Mouse (Mus musculus) urinary bladder, adult 18-20 months (tissue): Measurements from ENCODE around the gene 1700030K09Rik.

Source experiments
- DNase-seq, 2 experiments: peaks; one replicate each; pipeline ENCODE4 v3.0.0; 2022; ENCODE audit warnings: low spot score in 2 of 2, mixed read lengths in 2 of 2

The 1700030K09Rik gene

DNA sequence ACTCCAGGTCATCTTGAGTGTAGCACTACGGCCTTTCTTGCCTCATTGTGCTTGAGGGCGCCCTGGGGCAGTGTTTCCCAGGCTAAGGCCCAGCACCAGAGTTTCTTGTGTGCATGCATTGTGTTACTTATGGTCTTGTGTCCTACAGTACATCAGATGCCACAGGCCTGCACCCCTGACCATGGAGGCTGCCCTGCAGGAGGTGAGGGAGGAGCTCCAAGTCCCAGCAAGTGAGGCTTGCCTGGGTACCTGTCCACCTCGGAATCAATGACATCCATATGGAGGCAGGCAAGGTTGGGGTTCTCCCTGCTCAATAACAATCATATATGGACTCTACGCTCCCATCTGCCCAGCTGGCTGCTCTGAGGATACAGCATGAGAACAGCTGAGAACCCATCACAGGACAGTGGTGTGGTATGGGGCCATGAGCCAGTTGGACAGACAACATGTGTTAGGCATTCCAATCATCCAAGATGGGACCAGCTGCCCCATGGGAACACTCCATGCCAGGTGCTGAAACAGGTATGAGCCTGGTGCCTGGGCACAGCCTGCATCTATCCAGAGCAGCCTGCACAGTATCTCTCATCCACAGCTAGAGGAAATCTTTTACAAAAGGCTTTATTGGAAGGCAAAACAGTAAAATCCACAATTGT, 16.3 kb downstream of the 1700030K09Rik start:
- DNase-seq: no peak

DNA sequence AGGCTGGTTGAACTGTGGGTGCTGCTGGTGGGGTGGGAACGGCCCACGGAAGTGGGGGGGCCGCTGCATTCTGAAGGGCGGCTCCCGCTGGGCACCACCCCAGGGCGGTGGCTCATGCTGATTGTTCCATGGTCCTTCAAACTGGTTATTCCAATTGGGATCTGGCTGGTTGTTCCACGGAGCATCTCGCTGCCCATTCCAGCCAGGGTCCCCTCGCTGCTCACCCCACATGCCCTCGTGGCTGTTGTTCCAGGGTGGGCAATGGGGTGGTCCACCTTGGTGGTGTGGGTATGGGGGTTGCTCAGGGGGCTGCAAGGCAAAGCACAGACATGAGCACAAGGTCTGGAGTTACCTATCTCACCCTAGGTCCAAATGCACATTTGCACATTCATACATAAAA, 20.5 kb downstream of the 1700030K09Rik start:
- no peak for DNase-seq

DNA sequence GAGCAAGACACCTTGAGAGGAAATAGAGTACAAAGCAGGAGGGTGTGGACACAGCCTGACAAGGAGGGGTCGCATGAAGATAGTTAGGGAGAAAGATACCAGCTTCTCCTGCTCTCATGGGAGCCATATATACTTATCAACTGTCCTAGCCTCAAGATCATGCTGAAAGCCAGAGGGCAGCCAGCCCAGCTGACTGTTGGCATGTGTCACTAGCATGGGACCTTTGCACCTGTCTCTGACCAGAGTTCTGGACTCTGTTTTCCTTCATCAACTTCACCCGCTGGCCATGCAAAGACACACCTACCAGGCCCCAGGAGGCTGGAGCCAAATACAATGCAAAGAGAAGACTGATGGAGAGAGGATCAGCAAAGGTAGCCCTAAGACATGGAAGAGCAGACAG, 25.6 kb downstream of the 1700030K09Rik start:
- DNase-seq: no peak

DNA sequence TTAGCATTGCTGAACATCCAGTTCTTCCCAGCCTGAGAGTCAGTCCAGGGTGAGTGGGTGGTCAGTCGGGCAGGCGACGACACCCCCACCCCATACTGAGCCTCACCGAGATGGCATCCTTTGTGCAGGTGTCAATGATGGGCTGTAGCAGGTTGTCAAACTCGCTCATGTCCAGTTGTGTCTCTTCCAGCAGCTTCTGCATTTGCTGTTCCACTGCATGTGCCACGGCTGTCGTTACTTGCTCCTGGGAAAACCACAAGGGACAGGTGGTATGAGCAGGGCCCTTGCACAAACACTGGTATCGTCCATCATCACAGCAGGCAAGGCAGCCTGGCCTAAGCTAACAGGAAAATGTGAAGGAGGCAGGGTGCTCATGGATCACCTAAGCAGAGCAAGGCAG, 26.3 kb downstream of the 1700030K09Rik start:
- no peak for DNase-seq

DNA sequence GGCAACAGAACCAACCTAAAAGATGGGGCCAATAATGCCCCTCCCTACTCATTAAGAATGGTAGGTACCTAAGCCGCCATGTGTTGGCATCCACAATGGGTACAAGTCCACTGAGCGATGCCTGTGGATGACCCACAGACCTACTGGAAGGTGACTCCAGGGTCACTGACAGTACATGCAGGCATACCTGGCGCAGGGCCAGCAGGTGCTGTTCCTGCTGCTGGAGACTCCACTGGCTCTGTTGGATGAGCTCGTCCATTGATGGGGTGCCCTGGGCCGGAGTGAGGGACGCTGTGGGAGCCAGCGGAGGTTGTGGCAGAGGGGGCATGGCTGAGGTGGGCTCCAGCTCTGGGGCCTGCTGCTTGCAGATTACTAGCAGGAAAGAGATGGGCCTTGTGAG, 27.0 kb downstream of the 1700030K09Rik start:
- DNase-seq: no peak

DNA sequence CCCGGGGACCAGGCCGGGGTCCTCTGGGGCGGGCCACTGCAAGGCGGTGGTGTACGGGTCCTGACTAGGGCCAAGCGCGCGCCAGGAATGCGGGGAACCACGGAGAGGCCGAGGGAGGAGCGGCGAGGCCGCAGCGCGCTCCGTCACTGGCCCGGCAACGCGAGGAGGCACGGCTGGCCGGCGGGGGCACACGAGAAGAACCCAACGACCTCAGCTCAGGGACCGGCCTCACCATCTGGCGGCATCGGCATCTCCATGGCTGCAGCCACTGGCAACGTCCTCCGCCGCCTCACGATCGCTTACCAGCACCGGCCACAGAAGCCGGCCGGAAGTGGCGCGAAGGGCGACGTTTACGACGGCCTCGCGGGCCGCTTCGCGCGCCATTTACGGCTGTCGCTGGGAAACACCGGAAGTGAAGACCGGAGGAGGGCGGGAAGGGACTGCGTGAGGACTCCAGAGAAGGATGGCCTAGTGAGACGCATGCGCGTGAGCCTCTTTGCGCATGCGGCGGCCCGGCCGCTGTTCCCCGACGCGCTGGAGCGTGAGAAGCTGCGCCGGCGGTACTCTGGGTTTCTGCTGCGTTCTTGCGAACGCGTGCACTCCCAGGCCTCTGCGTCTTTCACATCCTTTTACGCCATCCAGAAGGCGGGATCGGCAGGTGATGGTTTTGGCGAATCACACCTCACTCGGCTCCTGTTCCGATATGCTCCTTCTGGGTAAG, 31.3 kb downstream of the 1700030K09Rik start, which contains the start of gene Cherp:
Gene Cherp, minus strand, starts transcription at position 401 of the 721 bp plus-strand sequence.
- DNase-seq: peak; percentile 93 to 96

DNA sequence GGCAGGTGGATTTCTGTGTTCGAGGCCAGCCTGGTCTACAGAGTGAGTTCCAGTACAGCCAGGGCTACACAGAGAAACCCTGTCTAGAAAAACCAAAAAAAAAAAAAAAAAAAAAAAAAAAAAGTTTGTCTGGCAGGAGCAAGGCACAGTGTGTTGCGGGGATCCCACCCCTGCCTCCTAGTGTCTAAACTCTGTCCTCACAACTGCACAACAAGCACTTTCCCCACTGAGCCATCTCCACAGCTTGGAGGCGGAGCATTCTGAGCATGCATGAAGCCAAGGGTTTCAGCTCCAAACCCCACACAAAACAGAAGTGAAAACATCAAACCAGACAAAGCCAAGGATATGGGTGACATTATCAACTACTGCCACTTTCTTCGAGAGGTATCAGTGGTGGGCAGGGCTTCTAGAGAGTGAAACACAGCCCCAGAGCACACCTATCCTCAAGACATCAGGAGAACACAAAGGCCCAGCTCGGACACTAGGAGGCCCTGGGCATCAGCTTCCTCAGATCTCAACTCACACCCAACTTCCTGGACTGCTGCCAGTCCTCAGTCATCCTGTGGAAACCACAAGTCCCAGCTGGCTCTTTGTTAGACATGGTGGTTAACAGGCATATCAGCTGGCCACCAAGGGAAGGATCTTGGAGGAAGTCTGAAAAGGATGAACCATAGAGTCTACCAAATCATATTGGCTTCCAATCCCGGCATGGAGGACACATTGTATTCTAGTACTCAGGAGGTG, 41.9 kb downstream of the 1700030K09Rik start:
- DNase-seq: no peak

DNA sequence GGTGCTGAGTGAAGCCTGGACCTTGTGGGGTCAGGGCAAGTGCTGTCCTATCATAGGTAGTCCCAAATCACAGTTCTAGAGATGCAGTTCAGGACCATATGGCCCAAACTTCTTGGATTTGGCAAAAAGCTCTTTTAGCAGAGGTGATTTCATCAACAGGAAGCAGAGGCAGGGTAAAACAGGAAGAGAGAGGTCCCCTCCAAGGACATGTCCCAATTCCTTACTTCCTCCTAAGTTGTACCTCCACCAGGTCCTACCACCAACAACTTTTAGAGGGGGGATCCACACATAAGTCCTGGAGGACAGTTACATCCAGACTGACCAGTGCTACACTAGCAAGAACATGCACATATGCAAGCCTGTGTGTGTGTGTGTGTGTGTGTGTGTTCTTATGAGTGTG, 43.3 kb downstream of the 1700030K09Rik start:
- no peak for DNase-seq

DNA sequence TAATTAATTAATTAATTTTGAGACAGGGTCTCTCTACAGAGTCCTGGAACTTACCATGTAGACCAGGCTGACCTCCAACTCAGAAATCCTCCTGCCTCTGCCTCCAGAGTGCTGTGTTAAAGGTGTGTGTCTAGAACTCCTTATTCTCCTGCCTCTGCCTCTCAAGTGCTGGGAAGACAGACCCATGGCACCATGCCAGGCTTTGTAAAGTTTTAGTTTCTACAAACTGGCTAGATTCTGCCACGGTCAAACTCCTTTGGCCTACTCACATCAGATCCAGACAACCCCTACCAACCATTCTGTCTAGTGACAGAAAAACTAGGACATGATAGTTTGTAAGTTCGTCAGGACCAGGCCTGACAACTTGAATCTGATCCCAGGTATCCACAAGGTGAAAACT, 47.3 kb downstream of the 1700030K09Rik start:
- no peak for DNase-seq

DNA sequence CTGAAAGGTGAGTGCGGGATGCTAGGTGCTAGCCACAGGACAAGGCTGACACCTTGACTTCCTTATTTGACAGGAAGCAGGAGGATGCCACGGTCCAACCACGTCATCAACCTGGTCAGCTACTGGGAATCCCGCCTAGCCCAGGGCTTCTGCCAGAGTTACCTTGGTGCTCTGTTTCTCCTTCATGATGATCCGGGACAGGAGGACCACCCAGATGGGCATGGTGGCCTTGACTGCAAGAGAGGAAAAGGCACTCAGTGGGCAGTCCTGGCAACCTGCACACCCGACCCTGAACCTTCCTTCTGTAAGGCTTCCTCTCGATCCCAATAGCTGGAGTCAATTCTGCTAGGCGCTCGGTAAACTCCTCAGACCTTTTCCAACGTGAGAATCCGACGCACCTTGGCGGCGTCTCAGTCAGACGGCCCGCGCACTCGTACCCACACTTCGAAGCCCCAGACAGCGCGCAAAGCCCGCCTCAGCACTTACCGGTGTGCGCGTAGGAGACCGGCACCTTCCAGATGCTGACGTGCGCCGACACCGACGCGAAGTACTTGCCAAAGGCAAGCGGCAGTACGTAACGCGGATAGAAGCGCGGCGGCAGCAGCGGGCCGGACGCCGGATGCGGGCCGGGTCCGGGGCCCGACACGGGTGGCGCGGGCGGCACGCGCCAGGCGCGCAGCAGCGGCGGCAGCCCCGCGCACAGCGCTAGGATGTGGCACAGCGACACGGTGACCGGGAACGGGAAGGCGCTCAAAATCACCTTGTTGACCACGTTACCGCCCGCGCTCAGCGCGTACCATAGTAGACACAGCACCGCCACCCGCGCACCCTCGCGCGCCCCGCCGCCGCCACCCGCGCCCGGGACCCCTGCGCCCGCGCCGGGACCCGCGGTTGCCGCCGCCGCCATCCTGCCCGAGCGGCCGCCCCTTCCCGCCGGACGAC, 48.3 kb downstream of the 1700030K09Rik start, which contains the start of gene Slc35e1:
Gene Slc35e1, minus strand, starts transcription at position 935 of the 942 bp plus-strand sequence.
- peak; percentile 16 to 28 for DNase-seq

DNA sequence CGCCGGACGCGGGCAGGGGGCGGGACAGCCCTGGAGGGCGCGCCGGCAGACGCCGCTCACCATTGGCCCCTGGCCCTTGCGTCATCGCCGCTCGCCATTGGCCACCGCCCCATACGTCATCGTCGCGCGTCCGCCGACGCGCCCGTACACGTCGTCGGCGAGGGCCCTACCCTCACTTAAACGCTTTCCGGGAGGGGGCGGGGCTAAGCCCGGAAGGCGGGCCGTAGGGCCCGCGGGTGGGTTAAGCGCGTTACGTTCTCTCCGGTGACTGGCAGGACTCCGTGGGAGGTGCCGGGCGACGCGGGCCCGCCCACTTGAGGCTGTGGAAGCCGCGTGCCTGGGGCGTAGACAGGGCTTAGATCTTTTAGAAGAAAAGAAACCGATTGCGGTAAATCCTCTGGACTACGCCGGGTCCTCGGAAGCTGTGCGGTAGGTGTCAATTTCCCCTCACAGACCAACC, 49.0 kb downstream of the 1700030K09Rik start:
- DNase-seq: peak; percentile 99 to 100

DNA sequence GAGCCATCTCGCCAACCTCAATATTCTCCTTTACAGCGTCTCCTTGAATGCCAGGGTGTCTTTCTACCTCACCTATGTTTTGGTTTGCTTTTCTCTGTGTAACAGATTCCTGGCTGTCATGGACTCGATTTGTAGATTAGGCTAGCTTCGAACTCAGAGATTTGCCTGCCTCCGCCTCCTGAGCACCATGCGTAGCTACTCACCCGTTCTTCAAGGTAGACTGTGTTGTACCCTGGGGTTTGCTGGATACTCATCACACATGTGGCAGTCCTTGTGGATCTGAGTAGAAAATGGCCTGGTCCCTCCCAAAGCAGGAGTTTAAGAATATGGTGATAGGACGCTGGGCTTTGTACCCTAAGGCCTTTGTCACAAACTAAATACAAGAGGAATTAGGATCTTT, 49.7 kb downstream of the 1700030K09Rik start:
- no peak for DNase-seq

DNA sequence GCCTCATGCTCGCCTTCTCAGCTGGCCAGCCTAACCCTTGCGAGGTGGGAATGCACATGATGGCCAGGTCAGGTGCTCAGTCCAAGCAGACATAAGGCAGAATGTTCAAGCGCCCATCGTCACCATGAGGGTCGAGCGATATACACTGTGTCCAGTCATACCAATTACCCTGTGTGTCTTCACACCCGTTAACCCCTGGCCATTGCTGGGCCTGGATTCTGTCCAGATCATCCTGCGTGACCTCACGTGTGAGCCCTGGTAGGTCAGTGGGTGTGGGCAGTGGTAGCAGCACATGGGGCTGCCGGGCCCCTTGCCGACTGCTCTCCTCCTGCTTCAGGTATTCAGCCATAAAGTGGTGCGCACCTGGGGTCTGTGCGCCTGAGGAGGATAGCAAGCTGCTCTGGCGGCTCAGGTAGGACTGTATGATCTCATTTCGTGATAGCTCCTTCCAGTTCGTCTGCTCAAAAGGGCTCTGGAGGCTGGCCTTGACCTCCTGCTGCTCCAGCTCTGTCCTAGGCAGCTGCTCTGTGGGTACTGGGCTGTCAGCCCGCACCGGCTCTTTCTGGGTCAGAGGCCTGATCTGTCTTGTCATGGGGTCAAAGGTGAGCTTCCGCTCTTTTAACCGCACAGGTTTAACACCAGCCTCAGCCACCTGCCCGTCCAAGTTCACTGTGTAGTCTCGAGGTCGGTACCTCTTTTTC, 51.9 kb downstream of the 1700030K09Rik start:
- no peak for DNase-seq

DNA sequence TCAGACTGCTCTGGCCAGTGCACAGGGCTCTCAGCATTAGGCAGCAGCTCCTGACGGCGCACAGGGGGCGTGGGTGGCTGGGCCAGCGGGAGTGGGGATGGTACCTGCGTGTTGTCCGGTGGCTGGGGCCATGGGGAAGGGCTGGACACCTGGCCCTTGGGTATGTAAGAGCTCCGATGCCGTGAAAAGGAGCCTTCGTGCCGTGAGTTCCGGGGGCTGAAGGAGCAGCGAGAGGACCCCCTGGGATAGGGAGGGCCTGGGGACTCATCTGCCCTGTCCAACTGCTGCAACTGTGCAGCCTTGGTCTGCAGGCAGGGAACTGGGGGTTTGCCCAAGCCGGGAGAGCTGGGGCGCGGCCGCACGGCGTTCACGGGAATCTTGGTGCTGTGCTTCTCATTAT, 52.5 kb downstream of the 1700030K09Rik start:
- DNase-seq: no peak

DNA sequence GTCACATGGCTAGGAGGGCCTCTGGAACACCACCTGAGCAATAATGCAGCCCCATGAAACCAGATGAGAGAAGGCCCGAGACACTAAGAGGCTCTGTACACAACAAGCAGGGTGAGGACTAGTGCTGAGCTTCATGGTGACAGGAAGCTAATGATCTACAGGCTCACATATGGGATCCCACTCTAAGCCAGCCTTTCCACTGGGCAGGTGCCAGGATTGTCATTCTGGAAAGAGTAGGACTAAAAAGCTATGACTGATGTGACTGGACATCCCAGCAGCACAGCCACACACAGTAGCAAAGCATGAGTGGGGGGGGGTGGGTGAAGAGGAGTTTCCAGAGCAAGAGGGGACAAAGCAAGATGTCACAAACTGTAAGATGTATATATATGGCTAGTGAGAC, 54.2 kb downstream of the 1700030K09Rik start:
- no peak for DNase-seq

DNA sequence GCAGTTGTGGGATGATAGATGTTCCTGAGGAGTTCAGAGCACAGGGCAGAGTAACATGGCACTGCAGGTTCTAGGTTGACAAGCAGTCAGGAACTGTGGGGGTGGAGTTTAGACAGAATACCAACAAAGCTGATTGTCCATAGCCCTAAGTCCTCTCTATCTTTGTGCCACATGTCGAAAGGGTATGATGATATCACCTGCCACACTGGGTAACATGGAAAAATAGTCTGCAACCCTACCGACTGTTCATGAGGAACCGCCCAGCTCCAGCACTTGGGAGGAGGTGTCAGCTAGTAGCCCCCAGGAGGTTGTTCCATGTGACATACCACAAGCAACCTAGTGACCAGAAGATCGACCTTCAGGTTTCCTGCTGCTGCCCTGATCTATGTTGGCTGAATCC, 54.8 kb downstream of the 1700030K09Rik start:
- DNase-seq: no peak

DNA sequence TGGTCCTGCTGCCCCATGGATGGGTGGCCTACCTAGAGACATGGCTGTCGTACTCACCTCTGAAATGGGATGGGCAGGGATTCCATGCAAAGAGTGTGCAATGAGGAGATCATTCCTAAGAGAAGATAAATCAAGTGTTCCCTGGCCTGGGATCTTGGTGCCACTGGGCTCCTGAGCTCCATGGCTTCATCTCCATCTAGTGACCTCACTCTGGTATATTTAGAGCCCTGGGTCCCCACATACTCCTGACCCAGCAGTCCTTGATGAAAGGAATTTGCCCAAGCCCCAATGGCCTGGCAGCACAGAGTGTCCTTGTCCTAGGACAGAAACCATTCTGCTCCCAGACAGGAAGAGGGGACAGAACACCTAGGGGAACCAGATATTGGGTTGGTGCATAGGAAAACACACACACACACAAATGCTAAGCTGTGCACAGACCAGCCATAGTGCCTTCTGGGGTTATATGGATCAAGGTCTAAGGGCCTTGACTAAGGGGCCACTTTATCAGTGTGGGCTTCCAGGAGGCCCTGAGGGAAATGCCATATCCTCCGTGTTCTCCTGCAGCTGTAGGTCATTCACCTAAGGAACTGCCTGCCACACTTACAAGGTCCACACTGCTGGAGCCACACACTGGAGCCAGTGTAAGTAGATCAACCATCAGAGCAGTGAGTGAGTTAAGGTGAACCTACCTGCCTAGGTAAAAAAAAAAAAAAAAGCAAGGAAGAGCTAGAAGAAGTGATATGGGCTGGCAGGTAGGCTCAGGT, 56.0 kb downstream of the 1700030K09Rik start:
- DNase-seq: no peak

DNA sequence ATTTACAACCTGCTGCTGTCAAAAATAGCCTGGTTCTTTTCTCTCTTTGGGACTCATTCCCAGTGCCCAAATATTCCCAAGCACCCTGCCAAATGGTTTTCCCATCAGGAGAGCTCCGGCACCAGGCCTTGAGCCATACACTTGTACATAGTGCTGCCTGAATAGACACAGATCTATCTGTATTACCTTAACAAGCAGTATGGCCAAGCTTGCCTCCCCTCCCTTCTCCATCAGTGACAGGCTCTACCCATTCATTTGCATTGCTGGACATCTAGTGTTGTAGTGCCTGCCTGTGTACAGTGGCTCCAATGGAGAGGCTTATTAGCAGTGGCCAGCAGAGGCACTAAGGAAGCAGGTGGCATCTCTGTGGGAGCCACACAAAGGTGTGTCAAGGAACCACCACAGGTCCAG, 56.8 kb downstream of the 1700030K09Rik start:
- no peak for DNase-seq

DNA sequence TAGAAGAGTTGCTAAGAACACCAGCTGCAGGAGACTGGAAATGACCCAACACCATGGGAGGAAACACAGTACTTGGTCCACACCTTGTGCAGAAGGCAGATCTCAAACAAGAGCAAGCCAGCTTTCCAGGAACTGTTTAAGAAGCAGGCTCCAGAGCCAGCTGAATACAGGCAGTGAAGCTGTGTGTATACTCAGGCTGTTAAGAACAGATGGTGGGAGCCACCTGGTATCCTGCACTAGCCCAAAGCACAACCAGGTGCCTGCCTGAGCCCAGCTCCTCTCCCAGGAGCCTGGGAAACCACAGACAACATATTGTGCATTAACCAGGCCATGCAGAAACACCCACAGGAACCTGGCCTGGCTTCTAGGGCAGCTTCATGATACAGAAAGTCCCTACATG, 60.5 kb downstream of the 1700030K09Rik start:
- no peak for DNase-seq
